Mouse (Mus musculus) limb, embryonic 15.5 days (tissue): ENCODE measurements around the gene Mapk14. TPM values are rescaled to one million over a fixed set of nuclear protein-coding genes. Genes with fewer than 3 reads are reported as not detected.

Source experiments
- ATAC-seq: fragments of 200-750 bp; cut with Nextera tagmentation; 2 replicates; pipeline ENCODE4 v1.8.0; 2017; ENCODE audit warnings: low read depth, moderate TSS enrichment; ENCODE audit not compliant: insufficient number of reproducible peaks, low FRiP score, low TSS enrichment
- H3K27ac ChIP-seq: fragments of 300-500 bp; sonication (generic); 2 replicates; pipeline ENCODE4 v1.5.1; 2015; ENCODE audit warnings: moderate library complexity, mild to moderate bottlenecking, inconsistent platforms
- H3K27me3 ChIP-seq: fragments of 300-500 bp; sonication (generic); 2 replicates; pipeline ENCODE4 v1.6.1; 2015; ENCODE audit warnings: inconsistent platforms
- H3K36me3 ChIP-seq: fragments of 300-500 bp; sonication (generic); 2 replicates; pipeline ENCODE4 v1.6.1; 2015; ENCODE audit warnings: inconsistent platforms
- H3K4me1 ChIP-seq: fragments of 300-500 bp; sonication (generic); 2 replicates; pipeline ENCODE4 v1.6.1; 2015; ENCODE audit warnings: inconsistent platforms
- H3K4me2 ChIP-seq: fragments of 300-500 bp; sonication (generic); 2 replicates; pipeline ENCODE4 v1.6.1; 2015; ENCODE audit warnings: mild to moderate bottlenecking, inconsistent platforms
- H3K4me3 ChIP-seq: fragments of 300-500 bp; sonication (generic); 2 replicates; pipeline ENCODE4 v1.5.1; 2015; ENCODE audit warnings: mild to moderate bottlenecking, inconsistent platforms
- H3K9ac ChIP-seq: fragments of 300-500 bp; sonication (generic); 2 replicates; pipeline ENCODE4 v1.6.1; 2015; ENCODE audit warnings: inconsistent platforms
- H3K9me3 ChIP-seq: fragments of 300-500 bp; sonication (generic); 2 replicates; pipeline ENCODE4 v1.6.1; 2016; ENCODE audit warnings: inconsistent platforms
- WGBS: fragments of 180-500 bp; shearing (Covaris S2); methylation state at CpG from one replicate; pipeline ENCODE4 v1.1.7; 2015; 5-methylcytosine and 5-hydroxymethylcytosine counted together
- polyA plus RNA-seq: library from polyadenylated mRNA; unstranded; fragments of >200 nt; fragmentation: Nextera tagmentation; extraction: Ambion mirVana; gene quantifications from 2 replicates; pipeline ENCODE4 v1.2.1, GENCODE M21; 2015

Gene Mapk14
- polyA plus RNA-seq, 1 experiment from 2014 or later, result 45.2 TPM

- peaks cover 27% of the 10 kb centered on the region for H3K4me1 ChIP-seq
- no peak overlapping the region for H3K9ac ChIP-seq
- ATAC-seq, result no peak
- WGBS, result 73% methylated on average over 7 of the region's 7 CpGs
- H3K36me3 ChIP-seq, result no peaks in the 10 kb centered on the region
- H3K27ac ChIP-seq, result no peak overlapping the region
- H3K4me3 ChIP-seq, result no peak overlapping the region
- no peaks in the 10 kb centered on the region for H3K9me3 ChIP-seq
- no peaks in the 10 kb centered on the region for H3K27me3 ChIP-seq
- no peak overlapping the region for H3K4me2 ChIP-seq
These were observed 8.7 kb downstream of the Mapk14 start for GRCm38 (mm10) chr17:28699789-28700188.

DNA sequence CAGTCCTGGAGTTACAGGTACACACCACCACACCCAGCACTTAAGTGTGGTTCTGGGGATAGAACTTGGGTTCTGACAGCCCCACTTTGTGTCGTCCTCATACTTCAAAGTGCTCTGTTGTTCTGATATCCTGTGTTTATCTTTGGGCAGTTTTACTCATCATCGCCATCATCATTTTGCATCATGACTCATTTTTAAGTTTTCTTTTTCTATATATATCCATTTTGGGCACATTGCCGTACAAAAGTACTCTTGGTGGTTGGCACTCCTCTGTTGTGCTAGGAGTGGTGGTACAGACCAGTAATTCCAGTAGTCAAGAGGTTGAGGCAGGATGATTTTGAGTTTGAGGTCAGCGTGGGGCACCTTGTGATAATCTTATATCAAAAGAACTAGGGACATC is 10.0 kb downstream of the Mapk14 start:
- Histone ChIP-seq H3K27ac (no peak overlapping the region), H3K27me3 (no peaks in the 10 kb centered on the region), H3K4me2 (no peak overlapping the region), H3K36me3 (peaks cover 8% of the 10 kb centered on the region), H3K4me1 (peaks cover 23% of the 10 kb centered on the region), H3K4me3 (no peak overlapping the region), H3K9me3 (no peaks in the 10 kb centered on the region), H3K9ac (no peak overlapping the region)
- WGBS, result 90% methylated on average over 4 of the region's 4 CpGs
- ATAC-seq, result no peak

DNA sequence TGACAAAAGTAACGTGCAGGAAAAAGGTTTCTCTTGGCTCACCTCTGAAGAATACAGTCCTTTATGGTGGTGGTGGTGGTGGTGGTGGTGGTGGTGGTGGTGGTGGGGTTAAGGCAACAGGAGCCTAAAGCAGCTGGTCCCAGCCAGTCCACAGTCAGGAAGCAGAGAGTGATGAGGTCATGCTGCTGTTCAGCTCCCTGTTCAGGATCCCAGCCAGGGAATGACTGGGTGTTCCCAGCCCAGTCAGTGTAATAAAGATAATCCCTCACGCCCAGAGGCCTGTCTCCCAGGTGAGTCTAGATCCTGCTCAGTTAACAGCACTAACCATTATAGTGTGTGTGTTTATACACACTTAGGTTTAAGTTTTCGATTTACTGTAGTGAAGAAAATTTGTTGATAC is 10.6 kb downstream of the Mapk14 start:
- Histone ChIP-seq H3K4me1 (peaks cover 21% of the 10 kb centered on the region), H3K36me3 (peaks cover 8% of the 10 kb centered on the region), H3K27me3 (no peaks in the 10 kb centered on the region), H3K9me3 (no peaks in the 10 kb centered on the region), H3K4me2 (no peak overlapping the region), H3K9ac (no peak overlapping the region), H3K27ac (no peak overlapping the region), H3K4me3 (no peak overlapping the region)
- 69% methylated on average over 3 of the region's 3 CpGs for WGBS
- ATAC-seq, result no peak

DNA sequence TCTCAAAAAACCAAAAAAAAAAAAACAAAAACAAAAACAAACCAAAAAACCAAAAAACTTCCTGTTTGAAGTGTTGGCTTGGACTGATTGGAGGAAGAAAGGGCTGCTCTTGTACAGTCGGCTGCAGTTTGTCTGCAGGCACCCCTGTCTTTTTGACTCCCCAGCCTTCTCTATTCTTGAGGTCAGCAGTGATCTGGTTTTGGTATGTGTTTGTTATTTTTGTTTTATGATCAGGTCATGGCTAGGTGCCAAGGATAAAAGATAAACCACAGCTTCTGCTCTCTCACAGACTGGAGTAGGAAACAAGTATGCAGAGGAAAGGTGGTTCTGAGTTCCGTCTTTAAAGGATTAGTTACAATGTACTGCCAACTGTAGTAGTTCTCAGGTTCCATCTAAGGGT is 11.5 kb downstream of the Mapk14 start:
- Histone ChIP-seq H3K36me3 (peaks cover 8% of the 10 kb centered on the region), H3K9me3 (no peaks in the 10 kb centered on the region), H3K9ac (no peak overlapping the region), H3K27me3 (no peaks in the 10 kb centered on the region), H3K4me2 (no peak overlapping the region), H3K4me1 (peaks cover 15% of the 10 kb centered on the region), H3K27ac (no peak overlapping the region), H3K4me3 (no peak overlapping the region)
- WGBS, result 55% methylated on average over 2 of the region's 2 CpGs
- ATAC-seq, result no peak

- H3K9ac ChIP-seq, result no peak overlapping the region
- H3K4me3 ChIP-seq, result no peak overlapping the region
- no peak for ATAC-seq
- H3K4me1 ChIP-seq, result peaks cover 11% of the 10 kb centered on the region
- H3K9me3 ChIP-seq, result no peaks in the 10 kb centered on the region
- H3K27me3 ChIP-seq, result no peaks in the 10 kb centered on the region
- H3K27ac ChIP-seq, result no peak overlapping the region
- peaks cover 8% of the 10 kb centered on the region for H3K36me3 ChIP-seq
- WGBS, result 38% methylated on average over 1 of the region's 1 CpGs
- no peak overlapping the region for H3K4me2 ChIP-seq
These were observed 15.6 kb downstream of the Mapk14 start for GRCm38 (mm10) chr17:28706697-28707096.

DNA sequence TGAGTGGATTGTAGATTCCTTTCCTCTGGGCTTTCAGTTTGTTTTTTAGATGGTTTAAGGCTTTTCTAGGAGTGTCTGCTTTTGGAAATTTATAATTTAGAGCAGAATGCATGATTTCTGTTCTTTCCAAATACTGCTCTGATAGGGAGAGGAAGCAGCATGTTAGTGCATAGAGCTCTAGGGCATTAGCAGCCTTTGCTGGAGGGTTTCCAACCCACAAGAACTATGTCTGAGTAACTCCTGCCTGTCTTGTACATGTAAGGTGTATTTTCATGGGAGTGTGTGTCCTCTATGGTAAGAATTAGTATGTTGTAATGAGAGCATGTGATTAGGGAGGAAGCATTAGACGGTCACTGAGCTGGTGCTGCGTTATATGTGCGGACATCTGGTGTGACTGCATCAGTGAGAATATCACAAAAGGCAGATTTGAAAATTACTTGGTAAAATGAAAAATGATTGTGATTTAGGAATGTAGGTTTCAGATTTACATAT is 16.1 kb downstream of the Mapk14 start:
- no peak overlapping the region for H3K9ac ChIP-seq
- no peaks in the 10 kb centered on the region for H3K9me3 ChIP-seq
- no peak overlapping the region for H3K27ac ChIP-seq
- H3K27me3 ChIP-seq, result no peaks in the 10 kb centered on the region
- H3K4me1 ChIP-seq, result peaks cover 10% of the 10 kb centered on the region
- WGBS, result 79% methylated on average over 3 of the region's 3 CpGs
- ATAC-seq, result no peak
- peaks cover 8% of the 10 kb centered on the region for H3K36me3 ChIP-seq
- H3K4me3 ChIP-seq, result no peak overlapping the region
- H3K4me2 ChIP-seq, result no peak overlapping the region

DNA sequence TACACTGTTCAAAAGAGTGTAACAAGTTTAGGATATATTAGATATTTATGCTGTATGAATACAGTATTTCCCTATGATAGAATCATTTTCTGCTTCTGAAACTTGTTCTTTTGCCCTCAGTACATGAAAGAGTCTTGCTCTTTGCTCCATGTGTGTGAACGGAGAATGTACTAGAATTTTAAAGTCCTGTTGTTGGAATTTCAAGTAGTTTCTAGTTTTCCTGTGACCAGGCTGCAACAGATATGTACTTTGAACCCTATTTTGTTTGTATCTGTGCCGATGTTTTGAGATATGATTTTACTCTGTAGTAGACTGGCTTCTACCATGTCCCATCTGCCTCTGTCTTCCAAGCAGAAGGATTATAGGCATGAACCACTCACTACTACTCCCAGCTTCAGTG is 16.7 kb downstream of the Mapk14 start:
- ATAC-seq, result no peak
- H3K4me1 ChIP-seq, result peaks cover 9% of the 10 kb centered on the region
- WGBS, result 85% methylated on average over 2 of the region's 2 CpGs
- no peak overlapping the region for H3K4me2 ChIP-seq
- no peak overlapping the region for H3K4me3 ChIP-seq
- H3K27ac ChIP-seq, result no peak overlapping the region
- no peak overlapping the region for H3K9ac ChIP-seq
- no peaks in the 10 kb centered on the region for H3K9me3 ChIP-seq
- no peaks in the 10 kb centered on the region for H3K27me3 ChIP-seq
- peaks cover 8% of the 10 kb centered on the region for H3K36me3 ChIP-seq

DNA sequence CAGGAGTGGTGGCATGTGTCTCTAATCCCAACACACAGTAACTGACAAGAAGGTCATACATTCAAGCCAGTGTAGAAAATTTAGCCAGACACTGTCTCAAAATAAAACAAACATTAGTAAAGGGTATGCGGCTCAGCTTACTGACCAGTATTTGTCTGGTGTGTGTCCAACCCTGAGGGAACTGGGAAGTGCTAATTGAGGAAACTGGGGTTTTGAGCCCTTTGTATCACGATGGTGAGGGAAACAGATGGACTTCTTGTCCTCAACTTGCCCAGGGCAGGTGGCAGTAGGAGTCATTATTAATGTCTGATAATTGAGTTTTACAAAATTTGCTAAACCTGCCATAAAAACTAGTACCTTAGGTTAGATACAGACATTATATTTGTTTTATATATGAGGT is 17.9 kb downstream of the Mapk14 start:
- no peak for ATAC-seq

GRCm38 (mm10) chr17:28709552-28710290 is 18.6 kb downstream of the Mapk14 start:
- WGBS, result 76% methylated on average over 8 of the region's 8 CpGs
- no peak for ATAC-seq
- peaks cover 9% of the 10 kb centered on the region for H3K4me1 ChIP-seq
- H3K9ac ChIP-seq, result no peak overlapping the region
- no peak overlapping the region for H3K4me2 ChIP-seq
- no peaks in the 10 kb centered on the region for H3K27me3 ChIP-seq
- no peak overlapping the region for H3K4me3 ChIP-seq
- no peaks in the 10 kb centered on the region for H3K9me3 ChIP-seq
- no peak overlapping the region for H3K27ac ChIP-seq
- H3K36me3 ChIP-seq, result peaks cover 20% of the 10 kb centered on the region

More for the DNA sequence above, 17.9 kb downstream of the Mapk14 start:
- no peaks in the 10 kb centered on the region for H3K9me3 ChIP-seq
- H3K4me3 ChIP-seq, result no peak overlapping the region
- H3K27me3 ChIP-seq, result no peaks in the 10 kb centered on the region
- H3K4me2 ChIP-seq, result no peak overlapping the region
- peaks cover 9% of the 10 kb centered on the region for H3K4me1 ChIP-seq
- H3K36me3 ChIP-seq, result peaks cover 13% of the 10 kb centered on the region
- H3K9ac ChIP-seq, result no peak overlapping the region
- H3K27ac ChIP-seq, result no peak overlapping the region
- WGBS, result 43% methylated on average over 2 of the region's 2 CpGs

DNA sequence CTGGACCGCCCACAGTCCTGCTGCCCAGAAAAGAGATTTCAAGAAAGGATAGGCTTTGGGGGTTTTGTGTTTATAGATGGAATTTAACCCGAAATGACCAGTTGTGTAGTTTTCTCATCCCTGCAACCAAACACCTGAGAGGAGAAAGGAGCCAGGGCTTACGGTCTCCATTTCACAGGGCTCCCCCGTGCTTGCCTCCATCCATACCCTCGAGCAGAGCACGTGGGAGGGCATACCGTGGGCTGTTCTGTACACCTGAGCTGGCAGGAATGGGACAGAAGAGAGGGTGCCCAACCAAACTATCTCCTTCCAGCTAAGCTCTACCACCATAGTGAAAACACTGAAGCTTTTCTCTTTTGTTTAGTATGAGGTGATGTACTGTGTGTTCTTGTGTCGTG is 19.2 kb downstream of the Mapk14 start:
- no peak overlapping the region for H3K4me3 ChIP-seq
- WGBS, result 82% methylated on average over 8 of the region's 8 CpGs
- no peaks in the 10 kb centered on the region for H3K9me3 ChIP-seq
- no peak for ATAC-seq
- H3K4me1 ChIP-seq, result peaks cover 9% of the 10 kb centered on the region
- H3K36me3 ChIP-seq, result peaks cover 22% of the 10 kb centered on the region
- H3K27me3 ChIP-seq, result no peaks in the 10 kb centered on the region
- no peak overlapping the region for H3K4me2 ChIP-seq
- H3K9ac ChIP-seq, result no peak overlapping the region
- no peak overlapping the region for H3K27ac ChIP-seq

DNA sequence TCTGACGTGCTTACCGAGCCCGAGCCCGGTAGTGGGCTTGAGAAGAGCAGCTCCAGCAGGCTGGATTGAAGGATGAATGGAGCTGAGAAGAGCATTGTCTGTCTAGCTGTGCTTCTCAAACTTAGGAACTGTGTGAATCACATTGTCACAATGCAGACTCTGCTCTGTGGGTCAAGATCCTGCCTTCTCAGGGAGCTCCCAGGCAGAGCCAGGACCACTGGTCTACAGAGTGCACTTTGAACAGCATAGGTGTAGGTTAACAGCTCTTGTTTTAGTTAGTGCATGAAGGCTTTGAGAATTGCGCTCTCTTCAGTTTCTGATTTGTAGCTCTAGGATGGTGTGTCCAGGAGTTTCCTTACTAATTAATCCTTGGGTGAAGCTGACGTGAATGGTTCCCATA is 20.1 kb downstream of the Mapk14 start:
- WGBS, result 87% methylated on average over 6 of the region's 6 CpGs
- Histone ChIP-seq H3K4me1 (peaks cover 9% of the 10 kb centered on the region), H3K4me3 (no peak overlapping the region), H3K36me3 (peaks cover 25% of the 10 kb centered on the region), H3K9ac (no peak overlapping the region), H3K4me2 (no peak overlapping the region), H3K9me3 (no peaks in the 10 kb centered on the region), H3K27me3 (no peaks in the 10 kb centered on the region), H3K27ac (no peak overlapping the region)
- ATAC-seq, result no peak

DNA sequence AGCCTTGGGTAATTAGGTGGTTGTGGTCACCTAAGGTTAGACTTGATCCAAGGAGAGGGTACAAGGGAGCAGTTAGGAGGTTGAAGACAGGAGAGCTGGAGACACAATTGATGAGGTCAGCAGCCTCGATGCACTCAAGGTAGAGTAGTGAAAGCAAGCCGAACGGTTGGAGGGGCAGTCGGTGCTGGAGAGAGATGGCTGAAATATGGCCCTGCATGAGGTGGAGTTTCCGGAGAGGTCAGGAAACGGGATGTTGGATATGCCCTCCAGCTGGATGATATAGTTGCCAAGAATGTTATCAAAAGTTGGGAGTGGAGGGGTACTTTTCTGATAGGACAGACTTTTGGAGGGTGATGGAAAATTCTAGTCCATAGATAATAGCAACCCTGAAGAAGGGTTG is 21.2 kb downstream of the Mapk14 start:
- peaks cover 10% of the 10 kb centered on the region; the same call in 1 of the 2 replicates for H3K4me1 ChIP-seq
- H3K4me3 ChIP-seq, result no peak overlapping the region
- no peaks in the 10 kb centered on the region for H3K9me3 ChIP-seq
- H3K9ac ChIP-seq, result no peak overlapping the region
- ATAC-seq, result no peak
- H3K27me3 ChIP-seq, result no peaks in the 10 kb centered on the region
- 77% methylated on average over 6 of the region's 6 CpGs for WGBS
- no peak overlapping the region for H3K4me2 ChIP-seq
- no peak overlapping the region for H3K27ac ChIP-seq
- H3K36me3 ChIP-seq, result peaks cover 34% of the 10 kb centered on the region
